Mouse (Mus musculus): Measurements from ENCODE around the gene Ubash3a.

DNA sequence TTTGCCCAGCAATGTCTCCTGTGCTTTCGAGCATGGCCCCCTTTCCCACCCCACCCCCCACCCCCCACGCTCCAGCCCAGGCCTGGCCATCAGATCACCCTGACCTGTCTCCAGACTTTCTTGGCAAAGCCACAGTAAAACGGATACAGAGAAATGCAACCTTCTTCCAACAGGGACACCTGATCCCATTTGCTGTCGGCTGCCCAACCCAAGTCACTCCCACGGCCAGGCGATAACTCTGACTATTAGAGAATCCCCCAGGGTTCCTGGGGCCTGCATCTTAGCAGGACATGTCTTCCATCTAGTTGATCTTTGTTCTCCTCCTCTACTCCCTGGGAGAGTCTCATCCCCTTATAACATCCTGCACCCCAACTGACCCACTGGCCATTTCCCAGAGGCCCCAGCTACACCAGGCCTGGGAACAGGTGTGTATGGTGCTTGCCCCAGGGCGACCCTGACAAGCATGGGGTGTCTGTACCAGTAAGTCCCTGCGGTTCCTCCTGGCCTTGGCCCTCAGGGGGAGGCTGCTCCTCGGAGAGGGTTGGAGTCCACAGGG is 50.7 kb downstream of the Ubash3a start:
- TF ChIP-seq CTCF (IDR thresholded peaks at IDR 0.05; ENCODE audit: extremely low read depth, insufficient read depth, low read length) (no peak), POLR2A (IDR thresholded peaks at IDR 0.05; ENCODE audit: extremely low read depth, insufficient read depth, low read length) (no peak)
